ENCODE assay signal across 9 mouse cellular contexts in the genomic region with DNA sequence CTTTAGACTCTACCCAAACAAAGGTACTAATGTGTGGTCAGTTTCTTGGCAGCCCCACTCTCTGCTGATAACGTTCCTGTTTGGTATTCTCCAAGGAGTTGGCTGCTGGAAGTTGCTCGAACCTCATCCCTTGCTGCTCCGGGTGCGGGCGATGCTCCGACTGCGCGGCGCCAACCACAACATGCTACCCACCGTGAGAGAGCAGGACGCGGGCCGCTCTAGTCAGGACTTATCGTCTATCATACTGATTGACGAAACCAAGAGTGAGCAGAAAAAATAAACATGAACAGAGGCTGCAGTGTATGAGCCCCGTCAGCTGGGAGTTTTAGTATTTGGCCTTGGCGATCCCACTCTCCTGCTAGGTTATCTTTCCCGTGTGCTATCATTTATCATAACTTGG.
DNase-seq lines count a peak whose midpoint lies in the region; ATAC-seq lines count a peak whose summit lies in the region.
"Had no signal": no experiment of that assay in that cellular context is flagged by ENCODE, and none has a peak within 500 bp of the region (broad histone marks: within the 10 kb centered on the region; RNA-seq: fewer than 3 reads in every experiment).

No protein-coding gene starts in this region.

- H3K4me1 ChIP-seq in heart, embryonic 14.5 days (ENCODE audit: control insufficient read depth in 2 of 2, insufficient read depth in 2 of 2, low read length in 2 of 2) = peaks cover 7% of the 10 kb centered on the region in 2 experiments; a peak in 3 of 4 replicates
- H3K4me1 ChIP-seq in lung, embryonic 16.5 days (replicated peaks; ENCODE audit: control insufficient read depth, insufficient read depth, low read length) = peaks cover 36% of the 10 kb centered on the region

- H3K27me3 ChIP-seq in heart, embryonic 14.5 days (ENCODE audit: control insufficient read depth, insufficient read depth, low read length) = no peaks in the 10 kb centered on the region
- H3K27me3 ChIP-seq in lung, embryonic 16.5 days (ENCODE audit: control insufficient read depth, insufficient read depth, low read depth, low read length) = no peaks in the 10 kb centered on the region

- no peaks in the 10 kb centered on the region for H3K9me3 ChIP-seq in heart, embryonic 14.5 days (ENCODE audit: control insufficient read depth, low read length)
- no peaks in the 10 kb centered on the region for H3K9me3 ChIP-seq in lung, embryonic 16.5 days (ENCODE audit: control insufficient read depth, low read length)

- peak; percentile 89 for ATAC-seq in heart, embryonic 14.5 days (ENCODE audit: insufficient number of reproducible peaks, insufficient read depth, low FRiP score, low read depth)
- ATAC-seq in lung, embryonic 16.5 days (ENCODE audit: low read depth) = peak; percentile 47

- peak; percentile 1 for DNase-seq in ZHBTc4 (ENCODE audit: low read depth, low spot score)
- peak; percentile 44 for DNase-seq in embryo, embryonic 10 days (ENCODE audit: low spot score)
- DNase-seq in right cerebral cortex, postnatal 36 days (ENCODE audit: low spot score in 2 of 2) = no peak
- no peak for DNase-seq in retina, embryonic 14.5 days (ENCODE audit: low spot score)
- no peak for DNase-seq in right cerebral cortex, postnatal 4 days
- DNase-seq: cerebellum, adult 11 months had no signal

- no peak overlapping the region for H3K9ac ChIP-seq in heart, embryonic 14.5 days (ENCODE audit: low read length)
- H3K9ac ChIP-seq in lung, embryonic 16.5 days (ENCODE audit: low read length) = peak overlapping the region; percentile 29

- H3K27ac ChIP-seq in heart, embryonic 14.5 days (replicated peaks in 1 of 2; ENCODE audit: control insufficient read depth in 1 of 2, insufficient read depth in 1 of 2, low read depth in 2 of 2, low read length in 2 of 2) = peak overlapping the region; percentile 56 to 73
- H3K27ac ChIP-seq in lung, embryonic 16.5 days (ENCODE audit: low read length) = peak overlapping the region; percentile 71
- H3K27ac ChIP-seq: macrophage had no signal

- no peaks in the 10 kb centered on the region for H3K36me3 ChIP-seq in heart, embryonic 14.5 days (ENCODE audit: control insufficient read depth, insufficient read depth, low read length)
- H3K36me3 ChIP-seq in lung, embryonic 16.5 days (ENCODE audit: control insufficient read depth, insufficient read depth, low read length) = no peaks in the 10 kb centered on the region

- peak overlapping the region; percentile 6 to 7; a peak in 3 of 4 replicates for H3K4me3 ChIP-seq in heart, embryonic 14.5 days (ENCODE audit: control insufficient read depth in 1 of 2, insufficient read depth in 1 of 2, low read depth in 1 of 2, low read length in 2 of 2)
- H3K4me3 ChIP-seq in lung, embryonic 16.5 days (ENCODE audit: low read length) = peak overlapping the region; percentile 25

- 20% methylated on average over 18 of the region's 18 CpGs for WGBS in heart, embryonic 14.5 days
- WGBS in lung, embryonic 16.5 days = 21% methylated on average over 18 of the region's 18 CpGs

- peak overlapping the region; percentile 57 for H3K4me2 ChIP-seq in heart, embryonic 14.5 days (ENCODE audit: low read length)
- peak overlapping the region; percentile 44 for H3K4me2 ChIP-seq in lung, embryonic 16.5 days (ENCODE audit: low read depth, low read length)

Comparison
In these comparisons a context has a peak if more than half of its experiments do, and no peak if none do; other contexts are left out.
1. DNase-seq: peak in ZHBTc4 (single experiment) and embryo, embryonic 10 days (single experiment); none in right cerebral cortex, postnatal 36 days (0 of 2), retina, embryonic 14.5 days (single experiment) and right cerebral cortex, postnatal 4 days (single experiment).